Mouse (Mus musculus): ENCODE measurements around the gene Coro2b.
A peak's percentile ranks its signal among the peaks of the same experiment; 100 is the strongest.

Gene Coro2b

GRCm38 (mm10) chr9:62385727-62386518 lies 150.9 kb downstream of the Coro2b start:
- peak in 1 of 2 experiments; percentile 2 for DNase-seq

DNA sequence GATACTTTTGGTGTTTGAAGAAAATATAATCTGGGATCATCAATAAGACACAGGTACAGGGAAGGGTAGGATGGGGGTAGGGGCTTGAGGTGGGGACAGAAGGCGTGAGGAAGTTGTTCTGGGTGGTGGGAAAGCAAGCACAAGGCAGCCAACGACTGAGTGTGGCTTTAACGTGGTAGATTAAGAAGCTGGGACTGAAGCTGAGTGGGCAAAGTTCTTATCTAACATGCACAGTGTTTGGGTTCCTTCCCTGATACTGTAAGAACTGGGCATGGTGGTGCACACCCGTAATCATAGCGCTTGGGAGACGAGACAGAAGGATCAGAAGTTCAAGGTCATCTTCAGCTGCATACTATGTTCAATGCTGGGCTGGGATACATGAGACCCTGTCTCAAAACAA lies 151.8 kb downstream of the Coro2b start:
- DNase-seq: peak in 1 of 2 experiments; percentile 16

GRCm38 (mm10) chr9:62382519-62383084 lies 154.2 kb downstream of the Coro2b start:
- DNase-seq: no peak

DNA sequence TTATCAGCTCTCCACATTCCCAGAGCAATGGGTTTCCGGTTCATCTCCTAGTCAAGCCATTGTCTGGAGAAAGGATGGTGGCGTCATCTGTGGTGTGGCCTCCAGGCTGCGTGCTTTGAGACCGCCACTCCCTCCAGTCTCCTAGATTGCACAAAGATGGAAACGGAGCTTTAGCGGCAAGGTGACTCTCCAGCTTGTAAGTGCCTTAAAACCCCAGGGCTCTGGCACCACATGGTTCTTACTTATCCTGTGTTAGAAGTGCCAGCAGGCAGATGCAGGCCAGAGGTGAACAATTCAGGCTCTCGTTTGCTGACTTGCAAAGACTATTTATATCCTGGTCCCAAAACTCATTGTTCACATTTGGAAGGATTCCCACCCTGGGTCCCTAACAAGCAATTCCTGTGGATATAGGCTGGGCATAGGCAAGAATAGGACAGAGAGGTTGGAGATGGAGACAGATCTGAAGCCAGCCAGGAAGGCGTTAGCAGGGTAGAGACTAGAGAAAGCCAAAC lies 155.4 kb downstream of the Coro2b start:
- peak in 1 of 2 experiments; percentile 55 for DNase-seq

GRCm38 (mm10) chr9:62380351-62380750 lies 156.5 kb downstream of the Coro2b start:
- no peak for DNase-seq

- DNase-seq: no peak
Observed at GRCm38 (mm10) chr9:62377897-62378296, 158.9 kb downstream of the Coro2b start.

GRCm38 (mm10) chr9:62374276-62374675 lies 162.6 kb downstream of the Coro2b start:
- no peak for DNase-seq

DNA sequence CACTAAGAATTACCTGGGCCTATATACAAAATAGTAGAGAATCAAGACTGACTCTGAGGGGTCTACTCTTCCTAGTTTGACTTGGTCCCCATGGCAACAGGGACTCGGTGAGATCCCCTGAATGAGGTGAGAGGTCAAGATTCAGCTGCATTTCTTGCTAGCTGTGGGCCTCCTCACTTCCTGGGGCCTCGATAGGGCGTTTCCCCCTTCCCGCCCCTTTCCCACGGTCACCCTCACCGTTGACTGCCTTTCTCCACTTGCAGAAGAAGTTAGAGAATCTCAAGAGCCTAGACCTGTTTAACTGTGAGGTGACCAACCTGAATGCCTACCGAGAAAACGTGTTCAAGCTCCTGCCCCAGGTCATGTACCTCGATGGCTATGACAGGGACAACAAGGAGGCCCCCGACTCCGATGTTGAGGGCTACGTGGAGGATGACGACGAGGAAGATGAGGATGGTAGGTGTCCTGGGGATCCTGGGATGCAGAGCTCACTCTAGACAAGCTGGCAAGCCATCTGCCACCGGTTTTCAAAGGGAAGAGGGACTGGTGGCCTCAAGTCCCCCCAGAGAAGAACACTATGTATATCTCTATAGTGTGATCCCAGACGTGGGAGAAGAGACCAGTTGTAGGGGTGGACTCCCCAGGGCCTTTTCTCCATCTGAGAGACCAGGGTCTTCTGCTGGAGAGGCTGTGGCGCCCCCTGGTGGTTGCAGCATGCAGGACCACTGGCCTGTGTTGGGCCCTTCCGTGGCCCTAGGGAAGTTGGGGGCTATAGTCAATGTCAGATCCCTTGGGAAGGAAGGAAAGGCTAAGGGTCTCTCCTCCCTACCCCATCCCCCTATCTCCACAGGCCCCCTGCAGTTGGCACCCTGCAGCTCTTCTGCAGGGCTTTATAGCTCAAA lies 163.4 kb downstream of the Coro2b start:
- peak; percentile 80 to 89 for DNase-seq

DNA sequence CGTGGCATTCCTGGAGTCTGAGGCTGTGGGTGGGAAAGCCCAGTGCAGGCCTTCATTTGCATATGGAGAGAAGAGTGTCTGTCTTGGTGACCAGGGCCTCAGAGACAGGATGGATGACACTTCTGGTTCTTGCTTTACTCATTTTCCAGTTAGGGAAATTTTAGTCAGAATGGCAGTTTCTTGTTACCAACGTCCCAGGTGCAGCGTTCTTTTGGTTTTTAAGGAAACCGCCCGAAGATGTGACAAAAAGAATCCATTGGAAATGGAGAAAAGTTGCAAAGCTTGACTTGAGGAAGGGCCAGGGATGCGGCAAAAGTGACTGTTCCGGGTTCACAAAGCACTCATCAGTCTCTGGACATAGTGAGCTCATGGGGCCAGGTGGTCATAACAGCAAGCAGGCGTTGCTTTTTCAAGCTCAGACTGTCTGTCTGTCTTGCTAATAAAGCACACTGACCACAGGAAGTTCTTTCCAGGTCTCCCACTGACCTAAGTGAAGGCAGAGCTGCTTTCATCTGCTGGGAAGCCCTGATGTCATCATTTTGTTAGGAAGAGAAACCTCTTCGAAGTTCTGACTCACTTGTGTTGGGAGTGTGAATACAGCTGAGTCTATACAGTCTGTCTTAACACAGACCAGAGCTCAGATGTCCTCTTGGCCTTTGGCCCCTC lies 164.2 kb downstream of the Coro2b start:
- no peak for DNase-seq

DNA sequence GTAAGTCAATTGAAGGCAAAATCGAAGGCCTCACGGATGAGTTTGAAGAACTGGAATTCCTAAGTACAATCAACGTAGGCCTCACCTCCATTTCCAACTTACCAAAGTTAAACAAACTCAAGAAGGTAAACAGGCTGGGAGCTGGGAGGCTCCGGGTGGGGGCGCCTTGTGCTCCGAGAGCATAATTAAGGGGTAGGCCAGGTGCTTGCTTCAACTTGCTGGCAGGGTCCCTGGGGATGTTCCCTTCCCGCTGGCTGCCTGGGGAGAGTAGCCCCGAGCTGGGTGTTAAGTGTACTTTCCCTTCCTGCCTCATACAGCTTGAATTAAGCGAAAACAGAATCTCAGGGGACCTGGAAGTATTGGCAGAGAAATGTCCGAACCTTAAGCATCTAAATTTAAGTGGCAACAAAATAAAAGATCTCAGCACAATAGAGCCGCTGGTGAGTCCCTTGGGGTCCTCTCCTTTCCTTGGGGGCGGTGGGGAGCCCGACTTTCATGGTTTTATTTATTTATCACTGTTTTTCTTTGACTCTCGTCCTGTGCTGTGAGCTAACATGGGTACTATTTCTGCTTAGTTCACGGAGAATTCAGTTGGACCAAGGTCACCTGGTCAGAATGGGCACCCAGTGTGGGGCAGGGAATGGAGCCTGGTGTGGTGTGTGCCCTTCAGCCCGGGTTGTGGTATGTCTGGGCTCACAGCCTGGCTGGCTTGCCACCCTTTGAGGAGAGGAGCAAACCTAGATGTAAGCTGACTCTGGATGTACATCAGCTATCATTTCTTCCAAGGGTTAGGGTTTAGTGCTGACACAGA lies 164.9 kb downstream of the Coro2b start:
- DNase-seq: no peak

GRCm38 (mm10) chr9:62370648-62371280 lies 166.1 kb downstream of the Coro2b start:
- DNase-seq: no peak

DNA sequence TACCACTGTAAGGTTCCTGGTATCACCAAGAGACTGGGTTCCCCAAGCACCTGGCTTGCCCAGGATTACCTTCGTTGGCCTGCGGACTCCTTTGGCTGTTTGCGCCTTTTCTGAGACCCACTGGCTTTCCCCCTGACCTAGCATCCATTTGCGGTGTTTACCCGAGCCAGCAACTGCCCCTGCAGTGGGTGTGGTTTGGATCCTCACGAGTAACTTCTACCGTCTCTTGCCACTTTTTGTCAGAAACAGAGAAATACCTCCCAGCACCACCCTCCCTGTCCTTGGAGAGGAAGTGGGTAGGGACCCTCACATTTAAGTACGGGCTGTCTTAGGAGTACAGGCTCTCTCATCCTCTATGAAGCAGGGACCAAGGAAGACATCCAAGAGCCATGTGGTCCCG lies 166.7 kb downstream of the Coro2b start:
- DNase-seq: no peak
